Mouse (Mus musculus): Measurements from ENCODE around the gene Egfem1. TPM values are rescaled to one million over a fixed set of nuclear protein-coding genes. Genes with fewer than 3 reads are reported as not detected.

Egfem1 gene
- polyA plus RNA-seq (2014; fragmentation: Nextera tagmentation; extraction: Ambion mirVana): 4.3 and 6.7 TPM in 2 replicates

DNA sequence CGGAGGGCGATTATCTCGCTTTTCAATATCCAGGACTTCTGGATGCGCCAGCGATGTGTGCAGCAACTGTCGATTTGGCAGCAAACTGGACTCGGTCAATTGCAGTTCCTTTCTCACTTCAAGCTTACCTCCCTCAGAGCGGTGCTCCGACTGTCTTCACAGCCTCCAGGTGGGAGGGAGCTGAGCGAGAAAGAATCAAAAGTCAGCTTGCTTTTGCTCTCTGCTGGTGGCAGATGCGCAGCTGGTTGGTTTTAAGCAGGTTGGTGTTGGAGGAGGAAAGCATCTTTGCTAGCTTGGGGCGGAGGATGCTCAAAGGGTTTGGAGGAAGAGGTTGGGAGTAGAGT, at the start of gene Egfem1:
Gene Egfem1 (plus strand): TSS at position 72 of the 344 bp plus-strand sequence.
- peaks cover 16% of the 10 kb centered on the region for H3K4me1 ChIP-seq (replicated peaks; ENCODE audit: control insufficient read depth, insufficient read depth, low read length)
- H3K36me3 ChIP-seq (replicated peaks; ENCODE audit: control insufficient read depth, insufficient read depth): no peaks in the 10 kb centered on the region
- ATAC-seq (ENCODE audit: low FRiP score): peak; percentile 54; the same call in 1 of the 2 replicates
- 5% methylated on average over 12 of the region's 12 CpGs for WGBS
- H3K4me3 ChIP-seq (replicated peaks; ENCODE audit: low read length): peak within 1 kb of the TSS; percentile 62
- DNase-seq (ENCODE audit: low spot score): peak; percentile 45
- H3K9ac ChIP-seq: peak within 1 kb of the TSS; percentile 56
- H3K4me2 ChIP-seq (replicated peaks): peak within 1 kb of the TSS; percentile 94
- H3K27me3 ChIP-seq (ENCODE audit: control insufficient read depth, insufficient read depth, low read length): no peaks in the 10 kb centered on the region
- no peaks in the 10 kb centered on the region for H3K9me3 ChIP-seq (ENCODE audit: control insufficient read depth, low read length)
- H3K27ac ChIP-seq: 0 out of 2 replicates have a peak within 1 kb of the TSS, but pooled peaks have one; percentile 32

DNA sequence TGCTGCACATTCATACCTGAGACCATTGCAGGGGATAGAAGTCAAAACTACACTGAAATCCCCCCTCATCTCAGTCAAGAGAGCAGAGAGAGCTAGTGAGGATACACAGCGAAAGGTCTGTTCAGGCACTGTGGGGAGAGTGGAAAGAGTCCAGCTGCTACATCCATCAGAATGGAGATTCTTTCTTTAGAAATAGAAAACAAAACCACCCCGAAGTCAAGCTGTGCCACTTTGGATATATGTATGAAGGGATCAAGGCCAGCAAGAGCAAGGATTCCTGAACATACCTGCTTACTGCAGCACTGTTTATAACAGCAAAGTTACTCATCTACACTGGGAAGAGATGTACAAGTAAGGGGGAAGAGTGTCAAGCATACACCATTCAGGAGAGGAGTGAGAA, 48.7 kb upstream of the Egfem1 start:
- 74% methylated on average over 2 of the region's 2 CpGs for WGBS
- Histone ChIP-seq H3K4me2 (replicated peaks) (no peak overlapping the region), H3K9ac (no peak overlapping the region), H3K27ac (no peak overlapping the region), H3K9me3 (ENCODE audit: control insufficient read depth, low read length) (no peaks in the 10 kb centered on the region), H3K4me3 (replicated peaks; ENCODE audit: low read length) (no peak overlapping the region), H3K4me1 (replicated peaks; ENCODE audit: control insufficient read depth, insufficient read depth, low read length) (no peaks in the 10 kb centered on the region), H3K36me3 (replicated peaks; ENCODE audit: control insufficient read depth, insufficient read depth) (no peaks in the 10 kb centered on the region), H3K27me3 (ENCODE audit: control insufficient read depth, insufficient read depth, low read length) (no peaks in the 10 kb centered on the region)
- ATAC-seq (ENCODE audit: low FRiP score): no peak
- DNase-seq (ENCODE audit: low spot score): no peak

DNA sequence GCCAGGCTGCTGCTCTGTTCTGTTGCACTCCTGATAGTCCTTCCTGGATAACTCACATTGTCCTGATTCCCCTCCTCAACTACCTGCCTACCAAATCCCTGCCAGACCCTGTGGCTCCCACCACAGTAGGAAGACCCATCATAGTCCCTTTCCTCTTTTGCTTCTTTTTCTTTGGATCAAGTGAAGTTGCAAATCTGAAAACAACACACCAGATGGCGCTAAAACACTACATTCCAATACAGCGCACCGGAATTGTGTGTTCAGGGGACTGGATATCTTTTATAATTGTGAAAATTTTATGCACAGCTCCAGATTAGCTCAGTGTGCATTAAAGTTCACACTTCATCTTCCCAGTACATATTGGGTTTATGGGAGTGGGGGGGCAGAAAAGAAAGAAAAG, 45.7 kb upstream of the Egfem1 start:
- Histone ChIP-seq H3K4me2 (replicated peaks) (no peak overlapping the region), H3K36me3 (replicated peaks; ENCODE audit: control insufficient read depth, insufficient read depth) (no peaks in the 10 kb centered on the region), H3K27me3 (ENCODE audit: control insufficient read depth, insufficient read depth, low read length) (no peaks in the 10 kb centered on the region), H3K9ac (no peak overlapping the region), H3K27ac (no peak overlapping the region), H3K4me3 (replicated peaks; ENCODE audit: low read length) (no peak overlapping the region), H3K9me3 (ENCODE audit: control insufficient read depth, low read length) (no peaks in the 10 kb centered on the region), H3K4me1 (replicated peaks; ENCODE audit: control insufficient read depth, insufficient read depth, low read length) (no peaks in the 10 kb centered on the region)
- ATAC-seq (ENCODE audit: low FRiP score): 0 out of 2 replicates have a peak, but pooled peaks have one; percentile 55
- 4% methylated on average over 3 of the region's 3 CpGs for whole genome bisulfite sequencing
- DNase-seq (ENCODE audit: low spot score): peak; percentile 82

DNA sequence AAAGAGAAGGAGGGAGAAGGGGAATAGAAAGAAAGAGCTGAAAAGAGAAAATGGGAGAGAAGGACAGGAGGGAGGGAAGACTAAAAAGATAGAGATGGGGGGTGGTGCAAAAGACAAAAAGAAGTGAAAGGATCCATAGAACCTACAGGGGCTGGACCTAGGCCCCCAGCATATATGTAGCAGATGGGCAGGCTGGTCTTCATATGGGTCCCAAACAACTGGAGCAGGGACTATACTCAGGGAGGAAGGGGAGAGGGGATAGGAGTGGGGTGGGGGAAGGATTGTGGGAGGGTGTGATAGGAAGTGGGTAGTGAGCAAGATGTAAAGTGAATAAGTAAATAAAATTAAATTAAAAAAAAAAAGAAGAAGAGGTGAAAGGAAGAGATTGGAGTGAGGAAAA, 45.2 kb upstream of the Egfem1 start:
- DNase-seq (ENCODE audit: low spot score) (no peak), ATAC-seq (ENCODE audit: low FRiP score) (no peak)
- Histone ChIP-seq H3K36me3 (replicated peaks; ENCODE audit: control insufficient read depth, insufficient read depth) (no peaks in the 10 kb centered on the region), H3K9me3 (ENCODE audit: control insufficient read depth, low read length) (no peaks in the 10 kb centered on the region), H3K4me2 (replicated peaks) (no peak overlapping the region), H3K9ac (no peak overlapping the region), H3K4me3 (replicated peaks; ENCODE audit: low read length) (no peak overlapping the region), H3K27me3 (ENCODE audit: control insufficient read depth, insufficient read depth, low read length) (no peaks in the 10 kb centered on the region), H3K4me1 (replicated peaks; ENCODE audit: control insufficient read depth, insufficient read depth, low read length) (no peaks in the 10 kb centered on the region), H3K27ac (no peak overlapping the region)

DNA sequence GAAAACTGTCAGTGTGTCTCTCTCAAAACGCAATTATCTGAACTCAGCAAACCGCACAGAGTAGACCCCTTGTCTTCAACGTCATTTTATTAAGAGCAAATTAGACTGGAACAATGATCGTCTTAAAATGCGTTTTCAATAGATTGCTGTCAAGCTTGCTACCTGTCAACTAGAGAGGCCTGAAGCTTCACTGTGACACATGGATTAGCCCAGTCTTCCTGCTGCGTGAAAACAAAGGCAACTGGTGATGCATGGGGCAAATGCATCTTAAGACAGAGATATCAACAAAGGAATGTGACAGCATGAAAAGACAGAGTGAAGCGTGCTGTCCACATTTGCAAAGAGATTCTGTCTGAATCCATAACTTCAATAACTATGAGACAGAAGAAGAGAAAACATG, 41.8 kb upstream of the Egfem1 start:
- Histone ChIP-seq H3K4me2 (replicated peaks) (no peak overlapping the region), H3K36me3 (replicated peaks; ENCODE audit: control insufficient read depth, insufficient read depth) (no peaks in the 10 kb centered on the region), H3K27ac (no peak overlapping the region), H3K9me3 (ENCODE audit: control insufficient read depth, low read length) (no peaks in the 10 kb centered on the region), H3K4me1 (replicated peaks; ENCODE audit: control insufficient read depth, insufficient read depth, low read length) (no peaks in the 10 kb centered on the region), H3K9ac (no peak overlapping the region), H3K27me3 (ENCODE audit: control insufficient read depth, insufficient read depth, low read length) (no peaks in the 10 kb centered on the region), H3K4me3 (replicated peaks; ENCODE audit: low read length) (no peak overlapping the region)
- WGBS: 35% methylated on average over 7 of the region's 7 CpGs
- DNase-seq (ENCODE audit: low spot score) (no peak), ATAC-seq (ENCODE audit: low FRiP score) (no peak)

DNA sequence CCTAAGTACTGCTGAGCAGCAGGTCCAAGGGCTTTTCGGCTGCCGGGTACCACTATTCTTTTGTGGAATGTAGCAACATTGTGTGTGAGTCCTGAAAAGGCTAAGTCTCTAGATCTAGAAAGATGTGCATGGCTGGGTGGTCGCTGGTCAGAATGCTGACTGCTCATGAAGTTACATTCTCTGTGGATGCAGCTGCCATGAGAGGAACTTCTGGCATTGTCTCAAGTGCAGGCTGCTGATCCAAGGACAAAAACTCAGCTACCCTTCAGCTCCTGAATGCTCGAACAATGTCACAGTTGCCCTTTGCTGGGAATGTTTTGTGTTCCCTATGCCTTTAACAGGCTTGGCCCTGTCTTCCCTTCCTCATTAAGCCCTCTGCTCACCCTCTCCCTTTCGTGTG, 35.5 kb upstream of the Egfem1 start:
- no peak overlapping the region for H3K9ac ChIP-seq
- no peaks in the 10 kb centered on the region for H3K27me3 ChIP-seq (ENCODE audit: control insufficient read depth, insufficient read depth, low read length)
- H3K4me1 ChIP-seq (replicated peaks; ENCODE audit: control insufficient read depth, insufficient read depth, low read length): peaks cover 11% of the 10 kb centered on the region; the same call in 1 of the 2 replicates
- H3K9me3 ChIP-seq (ENCODE audit: control insufficient read depth, low read length): no peaks in the 10 kb centered on the region
- ATAC-seq (ENCODE audit: low FRiP score): no peak
- H3K27ac ChIP-seq: no peak overlapping the region
- DNase-seq (ENCODE audit: low spot score): no peak
- no peak overlapping the region for H3K4me2 ChIP-seq (replicated peaks)
- H3K4me3 ChIP-seq (replicated peaks; ENCODE audit: low read length): no peak overlapping the region
- WGBS: 17% methylated on average over 5 of the region's 5 CpGs
- H3K36me3 ChIP-seq (replicated peaks; ENCODE audit: control insufficient read depth, insufficient read depth): no peaks in the 10 kb centered on the region

DNA sequence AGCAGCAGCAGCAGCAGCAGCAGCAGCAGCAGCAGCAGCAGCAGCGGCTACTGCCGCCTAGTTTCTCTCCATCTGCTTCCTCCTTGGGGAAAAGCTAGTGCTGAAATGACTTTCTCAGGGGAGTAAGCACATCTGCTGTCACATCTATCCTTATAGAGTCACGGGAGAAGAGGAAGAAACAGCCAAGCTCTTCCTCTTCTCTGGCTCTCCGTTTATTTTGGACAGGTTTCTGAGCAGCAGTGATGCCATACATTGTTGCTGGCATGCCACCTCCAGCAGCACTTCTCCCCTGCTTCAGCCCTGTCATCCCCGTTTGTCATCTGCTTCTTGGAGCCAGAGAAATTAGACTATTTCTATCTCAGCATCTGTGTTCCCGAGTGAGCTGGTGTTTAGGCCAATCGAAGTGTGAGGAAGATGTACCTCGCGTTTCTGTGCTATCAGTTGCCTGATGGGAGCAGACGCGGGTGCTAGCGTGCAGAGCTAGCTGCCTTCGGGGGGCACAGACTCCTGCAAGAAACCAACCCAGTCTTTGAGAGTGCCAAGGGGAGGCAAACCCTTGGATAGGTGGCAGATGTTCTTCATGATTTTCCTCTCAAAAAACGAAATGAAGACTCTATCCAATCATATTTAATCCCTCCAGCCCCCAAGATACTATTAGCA, 34.4 kb upstream of the Egfem1 start:
- 58% methylated on average over 14 of the region's 14 CpGs for WGBS
- Histone ChIP-seq H3K27me3 (ENCODE audit: control insufficient read depth, insufficient read depth, low read length) (no peaks in the 10 kb centered on the region), H3K4me3 (replicated peaks; ENCODE audit: low read length) (no peak overlapping the region), H3K27ac (0 out of 2 replicates have a peak overlapping the region, but pooled peaks have one; percentile 38), H3K9me3 (ENCODE audit: control insufficient read depth, low read length) (no peaks in the 10 kb centered on the region), H3K9ac (peak overlapping the region; percentile 20; the same call in 1 of the 2 replicates), H3K36me3 (replicated peaks; ENCODE audit: control insufficient read depth, insufficient read depth) (no peaks in the 10 kb centered on the region), H3K4me2 (replicated peaks) (peak overlapping the region; percentile 26), H3K4me1 (replicated peaks; ENCODE audit: control insufficient read depth, insufficient read depth, low read length) (peaks cover 11% of the 10 kb centered on the region; the same call in 1 of the 2 replicates)
- DNase-seq (ENCODE audit: low spot score) (no peak), ATAC-seq (ENCODE audit: low FRiP score) (no peak; the same call in 1 of the 2 replicates)

DNA sequence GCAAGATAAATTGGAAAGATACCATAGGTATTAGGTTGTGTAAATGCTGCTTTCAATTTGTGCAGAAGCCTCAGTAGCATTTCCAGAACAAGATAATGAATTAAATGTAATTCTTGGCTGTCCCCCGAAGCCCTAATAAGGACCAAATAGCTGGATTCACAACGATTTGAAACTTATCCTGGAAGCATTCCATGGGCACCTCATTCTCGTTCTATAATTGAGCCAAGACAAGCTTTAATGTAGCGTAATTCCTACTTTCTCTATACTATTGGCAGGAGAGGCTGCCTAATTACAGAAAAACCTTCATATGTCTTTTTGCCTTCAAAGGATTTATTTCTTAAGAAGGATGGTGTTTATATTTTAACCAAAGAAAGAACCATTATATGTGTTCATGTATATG, 18.7 kb upstream of the Egfem1 start:
- WGBS: 69% methylated on average over 4 of the region's 4 CpGs
- DNase-seq (ENCODE audit: low spot score) (no peak), ATAC-seq (ENCODE audit: low FRiP score) (no peak)
- Histone ChIP-seq H3K4me2 (replicated peaks) (no peak overlapping the region), H3K4me3 (replicated peaks; ENCODE audit: low read length) (no peak overlapping the region), H3K36me3 (replicated peaks; ENCODE audit: control insufficient read depth, insufficient read depth) (no peaks in the 10 kb centered on the region), H3K27ac (no peak overlapping the region), H3K9ac (no peak overlapping the region), H3K27me3 (ENCODE audit: control insufficient read depth, insufficient read depth, low read length) (no peaks in the 10 kb centered on the region), H3K9me3 (ENCODE audit: control insufficient read depth, low read length) (0 out of 2 replicates have a peak, but pooled peaks cover 4% of the 10 kb centered on the region), H3K4me1 (replicated peaks; ENCODE audit: control insufficient read depth, insufficient read depth, low read length) (no peaks in the 10 kb centered on the region)

DNA sequence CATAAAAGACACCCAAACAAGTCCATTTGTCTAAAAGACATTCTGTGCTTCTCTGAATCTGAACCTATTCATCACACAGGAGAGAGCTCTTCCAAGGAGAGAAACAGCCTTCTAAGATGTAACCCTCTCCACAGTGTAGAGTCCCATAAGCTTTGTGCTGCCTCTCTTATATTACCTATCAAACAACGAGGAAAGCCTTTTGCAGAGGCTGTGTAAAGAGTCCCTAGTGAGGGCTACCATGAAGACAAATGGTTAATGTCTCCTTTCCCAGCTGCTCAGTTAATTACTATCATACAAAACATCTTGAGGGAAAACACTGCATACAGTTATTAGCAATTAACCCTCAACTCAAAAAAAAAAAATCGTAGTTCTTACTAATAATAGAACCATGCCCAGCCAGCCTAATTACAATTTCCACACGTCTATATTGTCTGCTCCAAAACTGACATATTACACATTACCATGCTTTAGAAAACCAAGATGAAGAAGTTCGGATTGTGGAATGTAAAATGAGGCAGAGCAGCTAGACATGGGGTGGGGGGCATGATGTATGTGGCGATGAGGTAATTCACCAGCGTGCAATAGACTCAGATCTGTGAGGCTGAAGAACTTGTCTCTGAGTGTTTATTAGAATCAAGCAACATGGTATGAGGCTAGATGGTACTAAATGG, 13.3 kb upstream of the Egfem1 start:
- Histone ChIP-seq H3K27ac (peak overlapping the region; percentile 47; the same call in 1 of the 2 replicates), H3K36me3 (replicated peaks; ENCODE audit: control insufficient read depth, insufficient read depth) (no peaks in the 10 kb centered on the region), H3K4me1 (replicated peaks; ENCODE audit: control insufficient read depth, insufficient read depth, low read length) (0 out of 2 replicates have a peak, but pooled peaks cover 6% of the 10 kb centered on the region), H3K9ac (no peak overlapping the region), H3K9me3 (ENCODE audit: control insufficient read depth, low read length) (no peaks in the 10 kb centered on the region), H3K4me2 (replicated peaks) (no peak overlapping the region), H3K27me3 (ENCODE audit: control insufficient read depth, insufficient read depth, low read length) (no peaks in the 10 kb centered on the region), H3K4me3 (replicated peaks; ENCODE audit: low read length) (no peak overlapping the region)
- DNase-seq (ENCODE audit: low spot score) (peak; percentile 44), ATAC-seq (ENCODE audit: low FRiP score) (peak; percentile 83)
- WGBS: 51% methylated on average over 6 of the region's 6 CpGs

Measured in hindbrain, embryonic 14.5 days (tissue).